Mouse (Mus musculus) heart, postnatal 10 days (tissue): ENCODE data around the gene Nsun7. TPM values are rescaled to one million over a fixed set of nuclear protein-coding genes. Genes with fewer than 3 reads are reported as not detected.
"Not testable (repeated sequence)": the region's sequence is repeated elsewhere in the genome, so short reads cannot be mapped to it uniquely, and the experiment has no call there.

Experiments used
- DNase-seq, 2 experiments: peaks; one replicate each; pipeline ENCODE4 v3.0.0; 2021
- intact Hi-C: fragments of 180-260 bp; cut with DNase I; formaldehyde crosslinking; loops from one replicate; pipeline ENCODE4 v1.15.1; 2025
- total RNA-seq, 2 experiments: library from RNA; stranded (reverse); gene quantifications; 2 replicates each; pipeline ENCODE4 v1.2.3; 2021

Gene Nsun7
- total RNA-seq: under 1 TPM; 0.07 TPM

DNA sequence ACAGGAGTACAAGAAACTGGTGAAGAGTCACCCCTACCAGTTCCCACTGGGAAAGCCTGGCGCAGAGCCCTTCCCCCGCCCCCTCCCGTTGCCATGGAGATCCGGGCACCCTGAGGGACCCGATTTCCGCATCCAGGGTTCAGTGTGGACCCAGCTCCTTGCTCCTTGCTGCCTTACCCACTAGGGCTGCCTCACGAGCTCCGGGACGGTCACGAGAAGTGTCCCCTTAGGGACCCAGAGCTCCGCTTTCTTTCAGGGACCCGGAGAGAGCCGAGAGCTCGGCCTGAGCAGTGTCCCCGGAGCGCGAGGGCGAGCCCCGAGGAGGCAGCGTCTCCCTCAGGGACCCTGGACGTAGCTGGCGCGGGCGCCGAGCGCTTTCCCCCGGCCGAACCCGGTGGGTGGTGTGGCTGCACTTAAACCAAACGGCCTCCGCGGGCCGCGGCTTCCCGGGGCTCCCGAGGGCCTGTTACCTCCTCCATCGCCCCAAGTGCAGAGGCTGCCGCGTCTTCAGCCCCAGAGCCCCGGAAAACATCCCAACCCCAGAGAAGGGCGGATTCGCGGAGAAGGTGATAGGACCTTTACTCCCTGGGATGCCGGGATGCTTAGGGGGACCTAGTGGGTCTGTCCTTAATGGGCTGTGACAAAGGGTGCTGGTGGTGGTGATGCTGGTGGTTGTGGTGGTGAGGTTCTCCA lies at the start of gene Nsun7:
TSS of gene Nsun7 (plus strand) at position 142 of the 693 bp plus-strand sequence.
- intact Hi-C loops: loop anchor here (10.0 kb wide), 1 partner anchor 405 kb away; no protein-coding TSS in a partner anchor

GRCm38 (mm10) chr5:66214395-66214935 lies 45.2 kb upstream of the Nsun7 start:
- no peak for DNase-seq
- intact Hi-C loops: no loop called here

More for the DNA sequence above, at the start of gene Nsun7:
- DNase-seq: peak; percentile 70 to 79

- intact Hi-C loops: no loop called here
- DNase-seq: no peak
Measured at GRCm38 (mm10) chr5:66215569-66216277, 44.0 kb upstream of the Nsun7 start.

DNA sequence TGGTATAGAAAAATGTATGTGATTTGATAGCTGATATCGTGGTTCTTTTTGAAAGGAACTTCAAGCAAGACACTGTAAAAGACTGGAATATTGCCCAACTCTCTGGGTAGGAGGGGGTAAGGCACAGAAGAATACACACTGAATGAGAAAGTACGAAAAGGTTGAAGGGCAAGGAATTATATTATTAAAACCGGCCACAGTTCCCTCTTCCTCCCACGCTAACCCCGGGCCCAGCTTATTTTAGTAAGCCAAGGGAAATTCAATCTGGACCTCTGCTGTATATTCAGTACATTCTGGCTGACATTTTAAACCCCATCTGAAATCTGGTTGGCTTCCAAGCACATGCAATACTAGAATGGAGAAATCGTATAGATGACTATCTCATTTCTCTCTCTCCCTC lies 40.0 kb upstream of the Nsun7 start:
- DNase-seq: no peak
- intact Hi-C loops: no loop called here

- intact Hi-C loops: no loop called here
- no peak for DNase-seq
Measured at GRCm38 (mm10) chr5:66220620-66221019, 39.1 kb upstream of the Nsun7 start.

GRCm38 (mm10) chr5:66222916-66223315 lies 36.8 kb upstream of the Nsun7 start:
- intact Hi-C loops: no loop called here
- peak in 1 of 2 experiments; percentile 15 for DNase-seq

- intact Hi-C loops: no loop called here
- DNase-seq: no peak
Measured at GRCm38 (mm10) chr5:66226526-66226925, 33.2 kb upstream of the Nsun7 start.

GRCm38 (mm10) chr5:66231660-66232269 lies 27.9 kb upstream of the Nsun7 start:
- intact Hi-C loops: no loop called here
- DNase-seq: no peak

- no peak for DNase-seq
- intact Hi-C loops: no loop called here
Measured at GRCm38 (mm10) chr5:66232456-66232855, 27.2 kb upstream of the Nsun7 start.

GRCm38 (mm10) chr5:66241894-66242293 lies 17.8 kb upstream of the Nsun7 start:
- DNase-seq: peak in 1 of 2 experiments; percentile 12
- intact Hi-C loops: no loop called here

DNA sequence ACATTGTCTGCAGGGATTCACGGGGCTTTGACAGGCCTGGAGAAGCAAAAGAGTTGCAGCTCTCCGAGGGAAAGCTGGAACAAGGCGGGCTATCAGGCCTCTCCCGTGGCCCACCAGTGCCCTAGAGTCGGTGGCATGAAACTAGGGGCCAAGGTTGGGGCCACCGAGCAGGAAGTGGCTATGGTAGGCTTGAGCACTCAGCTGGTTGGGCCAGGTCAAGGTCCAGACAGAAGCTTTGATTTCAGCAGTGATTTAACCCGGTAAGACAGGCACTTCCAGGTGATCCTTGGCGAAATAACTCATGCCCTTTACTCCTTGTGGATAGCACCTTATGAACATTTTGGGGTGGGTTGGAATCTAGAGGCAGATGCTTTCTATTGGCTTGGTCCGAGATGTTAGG lies 16.2 kb upstream of the Nsun7 start:
- no peak for DNase-seq
- intact Hi-C loops: no loop called here

- DNase-seq: no peak
- intact Hi-C loops: no loop called here
Measured at GRCm38 (mm10) chr5:66244043-66244660, 15.5 kb upstream of the Nsun7 start.

DNA sequence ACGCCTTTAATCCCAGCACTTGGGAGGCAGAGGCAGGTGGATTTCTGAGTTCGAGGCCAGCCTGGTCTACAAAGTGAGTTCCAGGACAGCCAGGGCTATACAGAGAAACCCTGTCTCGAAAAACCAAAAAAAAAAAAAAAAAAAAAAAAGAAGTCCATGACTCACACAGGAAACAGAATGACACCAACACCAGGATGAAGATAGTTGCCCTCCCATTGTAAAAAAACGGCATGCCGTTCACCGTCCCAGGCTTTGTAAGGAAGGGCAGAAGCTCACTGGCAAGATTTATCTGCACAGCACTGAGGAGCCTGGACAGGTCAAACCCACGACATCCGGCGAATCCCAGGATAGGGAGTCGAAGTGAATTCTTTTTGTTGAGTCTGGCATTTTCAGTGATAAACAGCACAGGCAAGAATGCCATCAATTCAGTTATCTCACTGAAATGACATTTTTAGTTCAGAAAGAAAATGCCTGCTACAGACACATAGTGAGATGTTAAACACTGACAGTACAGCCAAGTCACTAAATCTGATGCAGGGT lies 13.7 kb upstream of the Nsun7 start:
- intact Hi-C loops: no loop called here
- no peak for DNase-seq

GRCm38 (mm10) chr5:66253219-66253618 lies 6.5 kb upstream of the Nsun7 start:
- intact Hi-C loops: no loop called here
- no peak for DNase-seq

GRCm38 (mm10) chr5:66255044-66255443 lies 4.7 kb upstream of the Nsun7 start:
- DNase-seq: no peak
- intact Hi-C loops: no loop called here

DNA sequence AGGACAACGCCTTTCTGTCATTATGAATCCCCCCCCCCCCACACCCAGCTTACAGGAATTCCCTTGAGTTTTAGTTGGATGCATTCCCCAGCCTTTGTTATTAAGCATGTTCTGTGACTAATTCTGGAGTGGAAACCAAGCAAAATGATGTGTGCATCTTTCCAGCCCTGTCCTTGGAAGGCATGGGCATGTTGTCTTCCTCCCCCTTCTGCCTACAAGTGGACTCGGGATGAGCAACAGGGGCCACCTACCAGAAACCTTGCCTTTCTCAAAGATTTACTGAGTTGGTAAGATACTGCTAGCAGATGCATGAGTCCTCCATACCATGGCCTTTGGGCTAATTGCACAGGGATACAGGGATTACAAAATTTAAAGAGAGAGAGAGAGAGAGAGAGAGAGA lies 697 bp upstream of the Nsun7 start:
- intact Hi-C loops: no loop called here
- DNase-seq: no peak

DNA sequence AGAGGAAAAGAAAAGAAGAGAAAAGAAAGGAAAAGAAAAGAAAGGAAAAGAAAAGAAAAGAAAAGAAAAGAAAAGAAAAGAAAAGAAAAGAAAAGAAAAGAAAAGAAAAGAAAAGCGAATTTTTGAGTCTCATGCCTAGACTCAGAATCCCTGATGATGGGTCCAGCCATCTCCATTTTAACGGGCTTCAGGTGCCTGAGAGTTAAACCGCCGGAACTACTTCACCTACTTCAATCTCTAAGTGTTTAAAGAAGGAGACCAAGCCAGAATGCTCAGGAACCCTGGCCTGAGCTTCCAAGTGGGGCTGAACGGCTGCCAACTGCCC lies 304 bp upstream of the Nsun7 start:
- DNase-seq, intact Hi-C loops: not testable (repeated sequence)

DNA sequence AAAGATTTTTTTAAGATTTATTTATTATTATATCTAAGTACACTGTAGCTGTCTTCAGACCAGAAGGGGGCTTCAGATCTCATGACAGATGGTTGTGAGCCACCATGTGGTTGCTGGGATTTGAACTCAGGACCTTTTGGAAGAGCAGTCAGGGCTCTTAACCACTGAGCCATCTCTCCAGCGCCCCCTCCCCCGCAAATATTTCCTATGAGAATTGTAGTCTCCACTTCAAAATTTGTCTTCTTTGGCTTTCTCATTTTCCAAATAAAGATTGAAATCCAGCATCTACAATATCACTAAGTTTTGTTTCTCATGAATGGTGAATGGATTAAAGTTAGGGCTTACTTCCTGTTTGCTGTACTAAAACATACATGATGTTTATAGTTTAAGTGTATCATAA lies 2.8 kb downstream of the Nsun7 start:
- DNase-seq: no peak
- intact Hi-C loops: loop anchor here (2.0 to 10.0 kb wide), 3 partner anchors 60 to 402 kb away; no protein-coding TSS in a partner anchor

DNA sequence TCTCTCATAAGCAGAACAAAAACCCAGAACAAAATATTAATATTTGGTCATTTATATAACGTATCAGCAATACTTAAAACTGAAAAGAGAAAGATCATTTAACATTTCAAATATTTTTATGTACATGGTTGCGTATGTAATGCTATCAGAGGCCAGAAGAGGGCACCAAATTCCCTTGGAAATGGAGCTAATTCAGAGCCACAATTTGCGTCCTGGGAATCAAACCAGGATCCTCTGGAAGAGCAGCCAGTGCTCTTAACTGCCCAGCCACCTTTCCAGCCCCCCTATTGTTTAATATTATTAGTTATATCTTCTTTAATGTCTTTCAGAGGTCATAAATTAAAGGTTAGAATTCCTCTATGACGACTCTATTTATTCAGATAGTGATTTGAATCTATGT lies 3.7 kb downstream of the Nsun7 start:
- DNase-seq: peak; percentile 25 to 56
- intact Hi-C loops: loop anchor here (2.0 to 10.0 kb wide), 3 partner anchors 59 to 401 kb away; no protein-coding TSS in a partner anchor

GRCm38 (mm10) chr5:66269616-66270015 lies 9.9 kb downstream of the Nsun7 start:
- intact Hi-C loops: loop anchor here (10.0 kb wide), 1 partner anchor 395 kb away; no protein-coding TSS in a partner anchor
- DNase-seq: peak; percentile 47 to 50

DNA sequence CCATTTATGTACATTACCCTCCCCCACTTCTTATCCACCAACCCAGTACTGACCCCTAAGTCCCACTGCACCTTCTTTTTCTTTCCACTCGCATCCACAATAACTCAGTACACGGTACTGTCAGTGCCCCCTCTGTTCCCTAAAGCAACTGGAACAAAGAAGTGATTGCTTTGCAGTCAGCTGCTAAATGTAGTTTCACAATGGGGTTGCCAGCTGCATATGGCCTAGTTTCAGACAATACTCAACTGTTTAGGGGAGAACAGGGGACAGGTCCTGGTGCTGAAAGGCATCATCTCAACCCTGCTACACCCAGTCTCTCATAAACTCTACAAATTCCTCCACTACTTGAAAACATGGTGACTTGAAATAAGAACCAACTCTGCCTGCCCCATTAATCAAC lies 11.4 kb downstream of the Nsun7 start:
- intact Hi-C loops: no loop called here
- no peak for DNase-seq
